Mouse (Mus musculus) thymus, adult 2 months (tissue): ENCODE measurements around the gene Paf1. TPM values are rescaled to one million over a fixed set of nuclear protein-coding genes. Genes with fewer than 3 reads are reported as not detected.
A peak's percentile ranks its signal among the peaks of the same experiment; 100 is the strongest.

Experiments
- DNase-seq: peaks from one replicate; pipeline ENCODE4 v3.0.0; 2021
- H3K27ac ChIP-seq: fragments of 200-500 bp; 2 replicates; pipeline ENCODE4 v1.5.1; 2012; ENCODE audit warnings: low read length, control low read depth; ENCODE audit not compliant: control insufficient read depth, insufficient read depth
- H3K27me3 ChIP-seq: fragments of 200-500 bp; 2 replicates; pipeline ENCODE4 v1.6.1; 2012; ENCODE audit warnings: mild to moderate bottlenecking, low read length, moderate library complexity, mixed read lengths; ENCODE audit not compliant: control insufficient read depth, insufficient read depth
- H3K36me3 ChIP-seq: fragments of 200-500 bp; 2 replicates; pipeline ENCODE4 v1.6.1; 2012; ENCODE audit warnings: mild to moderate bottlenecking, low read length, moderate library complexity; ENCODE audit not compliant: control insufficient read depth, insufficient read depth
- H3K4me1 ChIP-seq: fragments of 200-500 bp; replicated peaks from 2 replicates; pipeline ENCODE4 v1.6.1; 2012; ENCODE audit warnings: low read length; ENCODE audit not compliant: control insufficient read depth, insufficient read depth
- H3K4me3 ChIP-seq: fragments of 200-500 bp; 2 replicates; pipeline ENCODE4 v1.5.1; 2012; ENCODE audit warnings: mild to moderate bottlenecking, low read length, control low read depth, moderate library complexity; ENCODE audit not compliant: control insufficient read depth, insufficient read depth
- CTCF ChIP-seq: fragments of 200-500 bp; IDR thresholded peaks from 2 replicates; pipeline ENCODE4 v1.5.1; 2012; ENCODE audit warnings: mild to moderate bottlenecking, control low read depth, low read length, moderate library complexity, borderline replicate concordance; ENCODE audit not compliant: control insufficient read depth, poor library complexity, insufficient read depth; ENCODE audit errors: extremely low read depth
- POLR2A ChIP-seq: fragments of 200-500 bp; IDR thresholded peaks from 2 replicates; pipeline ENCODE4 v1.6.1; 2012; ENCODE audit warnings: mild to moderate bottlenecking, low read length, control low read depth, moderate library complexity; ENCODE audit not compliant: control insufficient read depth, poor library complexity, insufficient read depth; ENCODE audit errors: extremely low read depth
- WGBS: fragments of 180-500 bp; shearing (Covaris S2); methylation state at CpG from one replicate; pipeline ENCODE4 v1.1.7; 2018; 5-methylcytosine and 5-hydroxymethylcytosine counted together
- polyA plus RNA-seq: library from polyadenylated mRNA; depleted of rRNA; stranded (reverse); fragments of >200 nt; gene quantifications from 2 replicates; pipeline ENCODE4 v1.2.3, GENCODE M21; 2012

Gene Paf1
- polyA plus RNA-seq, 1 experiment, result 146 TPM

GRCm38 (mm10) chr7:28370051-28370450 lies 22.7 kb upstream of the Paf1 start:
- no peak for DNase-seq
- 95% methylated on average over 14 of the region's 14 CpGs for WGBS
- Histone ChIP-seq H3K4me1 (peaks cover 34% of the 10 kb centered on the region), H3K4me3 (no peak overlapping the region), H3K27ac (no peak overlapping the region), H3K36me3 (peaks cover 14% of the 10 kb centered on the region), H3K27me3 (no peaks in the 10 kb centered on the region)
- no peak for TF ChIP-seq POLR2A
- TF ChIP-seq CTCF, result no peak

GRCm38 (mm10) chr7:28370977-28371513 lies 21.7 kb upstream of the Paf1 start:
- DNase-seq, result no peak
- no peaks in the 10 kb centered on the region for H3K27me3 ChIP-seq
- H3K4me3 ChIP-seq, result peak overlapping the region; percentile 97
- peaks cover 35% of the 10 kb centered on the region for H3K4me1 ChIP-seq
- TF ChIP-seq CTCF (no peak), POLR2A (no peak)
- WGBS, result 25% methylated on average over 11 of the region's 11 CpGs
- H3K27ac ChIP-seq, result peak overlapping the region; percentile 81
- H3K36me3 ChIP-seq, result peaks cover 8% of the 10 kb centered on the region; the same call in 1 of the 2 replicates

DNA sequence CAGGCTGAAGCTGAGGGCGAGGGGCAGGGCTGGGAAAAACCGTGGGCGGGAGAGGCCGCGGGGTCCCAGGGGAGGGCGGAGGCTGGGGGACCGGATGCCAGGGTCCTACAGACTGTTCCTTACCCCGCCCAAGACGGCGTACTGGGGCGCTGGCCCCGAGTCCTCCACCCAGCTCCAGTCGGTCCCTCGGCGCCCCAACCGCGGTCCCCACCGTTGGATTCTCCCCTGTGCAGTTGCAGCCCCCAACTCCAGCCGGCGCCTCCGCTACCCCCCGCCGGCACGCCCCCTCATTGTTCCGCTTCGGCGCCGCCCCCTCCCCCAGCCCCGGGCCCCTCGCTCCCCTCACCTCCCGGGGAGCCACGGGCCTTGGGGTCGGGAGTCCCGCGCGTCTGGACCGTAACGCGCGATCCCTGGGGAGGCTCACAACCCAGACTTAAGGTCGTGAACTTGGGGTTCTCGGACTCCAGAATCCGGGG lies 21.2 kb upstream of the Paf1 start:
- WGBS, result under 1% methylated on average over 42 of the region's 43 CpGs
- H3K4me3 ChIP-seq, result peak overlapping the region; percentile 97
- DNase-seq, result peak; percentile 83
- peak overlapping the region; percentile 81 for H3K27ac ChIP-seq
- H3K4me1 ChIP-seq, result peaks cover 39% of the 10 kb centered on the region
- TF ChIP-seq POLR2A (peak; percentile 64; the same call in 1 of the 2 replicates), CTCF (no peak)
- no peaks in the 10 kb centered on the region for H3K27me3 ChIP-seq
- H3K36me3 ChIP-seq, result peaks cover 8% of the 10 kb centered on the region; the same call in 1 of the 2 replicates

DNA sequence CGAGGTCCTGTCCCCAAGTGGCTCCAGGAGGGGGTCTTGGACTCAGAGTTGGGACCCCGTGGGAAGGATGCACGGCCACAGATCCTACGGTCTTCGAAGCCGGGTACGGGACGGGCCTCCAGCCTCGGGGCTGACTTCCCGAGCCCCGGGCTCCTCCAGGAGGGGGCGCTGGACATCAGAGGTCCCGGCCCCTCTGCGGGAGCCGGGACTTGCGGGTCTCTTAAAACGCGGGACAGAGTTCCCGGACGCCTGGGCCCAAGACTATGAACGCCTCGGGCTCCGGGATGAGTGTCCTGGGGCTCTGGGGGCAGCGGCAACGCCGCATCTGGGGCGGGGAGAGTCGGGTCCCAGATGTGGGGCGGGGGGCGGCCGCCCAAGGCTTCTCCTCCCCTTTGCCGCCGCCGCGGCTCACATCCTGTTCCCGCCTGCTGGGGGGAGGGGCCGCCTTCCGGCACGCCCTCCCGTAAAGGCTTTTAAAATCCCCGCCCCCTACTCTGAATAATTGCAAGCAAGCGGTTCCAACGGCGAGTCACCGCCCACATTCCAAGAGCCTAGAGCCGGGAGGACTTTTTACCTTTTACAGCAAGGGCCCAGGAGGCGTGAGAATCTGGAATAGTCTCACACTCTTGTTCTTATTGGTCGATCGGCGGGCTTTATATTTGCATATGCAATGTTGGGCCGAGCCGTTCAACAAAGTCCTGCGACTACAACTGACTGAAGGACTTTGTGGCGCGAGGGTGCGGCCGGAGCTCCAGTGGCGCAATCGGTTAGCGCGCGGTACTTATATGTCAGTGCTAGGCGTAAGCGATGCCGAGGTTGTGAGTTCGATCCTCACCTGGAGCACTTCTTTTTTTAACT lies 20.3 kb upstream of the Paf1 start, which contains the start of gene Plekhg2:
Gene Plekhg2 (minus strand): TSS at position 349 of the 858 bp plus-strand sequence.
- TF ChIP-seq POLR2A, result peak; percentile 51
- peak; percentile 97 for TF ChIP-seq CTCF
- peaks cover 43% of the 10 kb centered on the region for H3K4me1 ChIP-seq

DNA sequence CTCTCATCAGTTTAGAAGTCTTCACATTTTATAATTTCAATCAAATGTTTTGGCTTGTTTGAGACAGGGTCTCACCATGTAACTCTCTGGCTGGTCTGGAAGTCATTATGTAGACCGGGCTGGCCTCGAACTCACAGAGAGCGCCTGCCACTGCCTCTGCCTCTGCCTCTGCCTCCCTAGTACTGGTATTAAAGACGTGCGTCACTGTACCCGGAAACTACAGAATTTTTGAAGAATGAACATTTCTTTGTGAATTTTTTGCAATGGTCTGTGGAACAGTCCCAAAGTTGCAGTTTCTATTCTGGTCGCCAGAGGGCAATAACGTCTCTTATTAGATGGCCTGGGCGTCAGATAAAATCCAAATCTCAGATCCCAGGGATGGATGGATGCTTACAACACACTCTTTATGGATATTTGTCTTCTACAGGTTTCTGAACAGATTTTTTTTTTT lies 19.6 kb upstream of the Paf1 start:
- under 1% methylated on average over 9 of the region's 9 CpGs for WGBS
- H3K36me3 ChIP-seq, result peaks cover 11% of the 10 kb centered on the region
- H3K4me3 ChIP-seq, result peak overlapping the region; percentile 97
- H3K4me1 ChIP-seq, result peaks cover 47% of the 10 kb centered on the region
- peak overlapping the region; percentile 84 for H3K27ac ChIP-seq
- no peak for TF ChIP-seq POLR2A
- TF ChIP-seq CTCF, result no peak
- no peaks in the 10 kb centered on the region for H3K27me3 ChIP-seq
- peak; percentile 78 for DNase-seq

More for the DNA sequence above, 20.3 kb upstream of the Paf1 start, which contains the start of gene Plekhg2:
- Histone ChIP-seq H3K36me3 (peaks cover 5% of the 10 kb centered on the region), H3K27me3 (no peaks in the 10 kb centered on the region), H3K27ac (peak within 1 kb of the TSS; percentile 84), H3K4me3 (peak within 1 kb of the TSS; percentile 97)
- peak; percentile 96 for DNase-seq
- WGBS, result under 1% methylated on average over 62 of the region's 66 CpGs

- H3K36me3 ChIP-seq, result peaks cover 13% of the 10 kb centered on the region
- peak overlapping the region; percentile 99 for H3K27ac ChIP-seq
- 71% methylated on average over 7 of the region's 7 CpGs for WGBS
- H3K4me3 ChIP-seq, result no peak overlapping the region
- peaks cover 47% of the 10 kb centered on the region for H3K4me1 ChIP-seq
- TF ChIP-seq POLR2A, result no peak
- TF ChIP-seq CTCF, result no peak
- DNase-seq, result no peak
- H3K27me3 ChIP-seq, result no peaks in the 10 kb centered on the region
Observed at GRCm38 (mm10) chr7:28373891-28374495, 18.8 kb upstream of the Paf1 start.
